11 mouse cellular contexts compared by ENCODE assay signal in genomic region chr13:52339156-52339555, GRCm38 (mm10).
DNase-seq lines count a peak whose midpoint lies in the region; ATAC-seq and TF ChIP-seq lines count a peak whose summit lies in the region.
"Had no signal": no experiment of that assay in that cellular context is flagged by ENCODE, and none has a peak within 500 bp of the region (broad histone marks: within the 10 kb centered on the region; RNA-seq: fewer than 3 reads in every experiment).

No protein-coding gene starts in this region.

- no peaks in the 10 kb centered on the region; the same call in 1 of the 2 replicates for H3K27me3 ChIP-seq in hindbrain, embryonic 10.5 days (ENCODE audit: insufficient read depth, poor library complexity, severe bottlenecking)
- H3K27me3 ChIP-seq in hindbrain, embryonic 14.5 days (ENCODE audit: control insufficient read depth, insufficient read depth, low read length) = no peaks in the 10 kb centered on the region
- no peaks in the 10 kb centered on the region for H3K27me3 ChIP-seq in hindbrain, embryonic 12.5 days
- H3K27me3 ChIP-seq in midbrain, postnatal 0 days (ENCODE audit: insufficient read depth, low read length) = no peaks in the 10 kb centered on the region

- ATAC-seq in hindbrain, embryonic 14.5 days (ENCODE audit: low FRiP score) = no peak
- peak; percentile 43; the same call in 1 of the 2 replicates for ATAC-seq in hindbrain, embryonic 12.5 days (ENCODE audit: low FRiP score)
- ATAC-seq in midbrain, postnatal 0 days (ENCODE audit: low FRiP score) = 0 out of 2 replicates have a peak, but pooled peaks have one; percentile 23
- ATAC-seq in granulocyte monocyte progenitor cell, adult 5-6 weeks (replicated peaks; ENCODE audit: poor library complexity, severe bottlenecking) = no peak

- DNase-seq in hindbrain, embryonic 10.5 days (ENCODE audit: low spot score) = peak; percentile 42
- no peak for DNase-seq in hindbrain, embryonic 14.5 days (ENCODE audit: low spot score)
- DNase-seq in adrenal gland, adult 2 months = peak; percentile 68
- DNase-seq in midbrain, postnatal 0 days (ENCODE audit: low spot score) = peak; percentile 49
- no peak for DNase-seq in cerebellum, postnatal 10 days
- no peak for DNase-seq in urinary bladder, adult 18-20 months (ENCODE audit: low spot score in 2 of 2)
- DNase-seq: cerebellum, postnatal 25 days; kidney, adult 8-10 months had no signal

- TF ChIP-seq CTCF in midbrain, postnatal 0 days (IDR thresholded peaks at IDR 0.05) = no peak

- H3K36me3 ChIP-seq in hindbrain, embryonic 10.5 days = no peaks in the 10 kb centered on the region
- H3K36me3 ChIP-seq in hindbrain, embryonic 14.5 days (replicated peaks; ENCODE audit: control insufficient read depth, insufficient read depth) = no peaks in the 10 kb centered on the region
- H3K36me3 ChIP-seq in hindbrain, embryonic 12.5 days = no peaks in the 10 kb centered on the region
- H3K36me3 ChIP-seq in midbrain, postnatal 0 days (ENCODE audit: insufficient read depth, low read length) = no peaks in the 10 kb centered on the region

- no peak overlapping the region for H3K4me2 ChIP-seq in hindbrain, embryonic 14.5 days (replicated peaks)
- H3K4me2 ChIP-seq in hindbrain, embryonic 12.5 days (replicated peaks) = no peak overlapping the region
- no peak overlapping the region for H3K4me2 ChIP-seq in midbrain, postnatal 0 days (ENCODE audit: low read depth, low read length, poor library complexity, severe bottlenecking)

- H3K9ac ChIP-seq in hindbrain, embryonic 14.5 days = no peak overlapping the region
- H3K9ac ChIP-seq in hindbrain, embryonic 12.5 days = no peak overlapping the region
- no peak overlapping the region for H3K9ac ChIP-seq in midbrain, postnatal 0 days (replicated peaks; ENCODE audit: low read length, poor library complexity, severe bottlenecking)

- no peaks in the 10 kb centered on the region for H3K9me3 ChIP-seq in hindbrain, embryonic 10.5 days
- no peaks in the 10 kb centered on the region for H3K9me3 ChIP-seq in hindbrain, embryonic 14.5 days (ENCODE audit: control insufficient read depth, low read length)
- no peaks in the 10 kb centered on the region for H3K9me3 ChIP-seq in hindbrain, embryonic 12.5 days (replicated peaks)
- no peaks in the 10 kb centered on the region for H3K9me3 ChIP-seq in midbrain, postnatal 0 days (ENCODE audit: low read length)

- WGBS in hindbrain, embryonic 10.5 days = 36% methylated on average over 10 of the region's 10 CpGs
- WGBS in hindbrain, embryonic 14.5 days = 21% methylated on average over 10 of the region's 10 CpGs
- 23% methylated on average over 10 of the region's 10 CpGs for WGBS in hindbrain, embryonic 12.5 days
- WGBS in midbrain, postnatal 0 days = 30% methylated on average over 10 of the region's 10 CpGs

- no peak overlapping the region for H3K4me3 ChIP-seq in hindbrain, embryonic 10.5 days
- H3K4me3 ChIP-seq in hindbrain, embryonic 14.5 days (replicated peaks; ENCODE audit: low read length) = no peak overlapping the region
- H3K4me3 ChIP-seq in hindbrain, embryonic 12.5 days = no peak overlapping the region
- no peak overlapping the region for H3K4me3 ChIP-seq in midbrain, postnatal 0 days (ENCODE audit: low read depth, low read length)
- H3K4me3 ChIP-seq: layer of hippocampus, adult 2 months had no signal

- peaks cover 10% of the 10 kb centered on the region for H3K4me1 ChIP-seq in hindbrain, embryonic 10.5 days (replicated peaks)
- H3K4me1 ChIP-seq in hindbrain, embryonic 14.5 days (replicated peaks; ENCODE audit: control insufficient read depth, insufficient read depth, low read length) = peaks cover 6% of the 10 kb centered on the region; the same call in 1 of the 2 replicates
- H3K4me1 ChIP-seq in hindbrain, embryonic 12.5 days = peaks cover 6% of the 10 kb centered on the region
- 0 out of 2 replicates have a peak, but pooled peaks cover 3% of the 10 kb centered on the region for H3K4me1 ChIP-seq in midbrain, postnatal 0 days (ENCODE audit: insufficient read depth, low read length)

- H3K27ac ChIP-seq in hindbrain, embryonic 10.5 days = no peak overlapping the region
- H3K27ac ChIP-seq in hindbrain, embryonic 14.5 days = no peak overlapping the region
- no peak overlapping the region for H3K27ac ChIP-seq in hindbrain, embryonic 12.5 days
- H3K27ac ChIP-seq in midbrain, postnatal 0 days (ENCODE audit: low read depth, low read length) = no peak overlapping the region
- H3K27ac ChIP-seq: layer of hippocampus, adult 2 months had no signal

Comparison
In these comparisons a context has a peak if more than half of its experiments do, and no peak if none do; other contexts are left out.
1. DNase-seq: peak in hindbrain, embryonic 10.5 days (single experiment), adrenal gland, adult 2 months (single experiment) and midbrain, postnatal 0 days (single experiment); none in hindbrain, embryonic 14.5 days (single experiment), cerebellum, postnatal 10 days (0 of 2) and urinary bladder, adult 18-20 months (0 of 2).
2. ATAC-seq: peak in hindbrain, embryonic 12.5 days (single experiment) and midbrain, postnatal 0 days (single experiment); none in hindbrain, embryonic 14.5 days (single experiment) and granulocyte monocyte progenitor cell, adult 5-6 weeks (single experiment).